Mouse (Mus musculus) myocyte (in vitro differentiated cells): ENCODE measurements around the gene Hnrnpdl. TPM values are rescaled to one million over a fixed set of nuclear protein-coding genes. Genes with fewer than 3 reads are reported as not detected.

ENCODE experiments used
- H3K27me3 ChIP-seq: one replicate; pipeline ENCODE4 v1.6.1; 2011; ENCODE audit not compliant: control insufficient read depth, insufficient read depth, insufficient read length
- H3K36me3 ChIP-seq: one replicate; pipeline ENCODE4 v1.6.1; 2011; ENCODE audit not compliant: control insufficient read depth, insufficient read depth
- H3K4me2 ChIP-seq: one replicate; pipeline ENCODE4 v1.6.1; 2011; ENCODE audit warnings: low read depth, control low read depth
- H3K4me3 ChIP-seq: one replicate; pipeline ENCODE4 v1.5.1; 2011; ENCODE audit warnings: mild to moderate bottlenecking, control low read depth, moderate library complexity
- H3K79me2 ChIP-seq: one replicate; pipeline ENCODE4 v1.6.1; 2011; ENCODE audit not compliant: control insufficient read depth, insufficient read depth
- H3ac ChIP-seq: one replicate; pipeline ENCODE4 v1.6.1; 2011; ENCODE audit not compliant: control insufficient read depth, insufficient read length
- CEBPB ChIP-seq: IDR thresholded peaks from 2 replicates; pipeline ENCODE4 v1.6.1; 2011; ENCODE audit warnings: mild to moderate bottlenecking, moderate library complexity; ENCODE audit not compliant: poor library complexity, insufficient read depth, severe bottlenecking
- E2F4 ChIP-seq: IDR thresholded peaks from one replicate; pipeline ENCODE4 v1.6.1; 2011; ENCODE audit warnings: mild to moderate bottlenecking, control low read depth, moderate library complexity; ENCODE audit not compliant: insufficient read depth
- MAX ChIP-seq: IDR thresholded peaks from one replicate; pipeline ENCODE4 v1.6.1; 2011; ENCODE audit warnings: low read depth, mild to moderate bottlenecking, control low read depth
- MYOD1 ChIP-seq, 3 experiments: IDR thresholded peaks; one replicate each; pipeline ENCODE4 v1.6.1; 2011; ENCODE audit warnings: control low read depth in 2 of 3, low read depth in 2 of 3, mild to moderate bottlenecking in 2 of 3, moderate library complexity in 1 of 3; ENCODE audit not compliant: insufficient read length in 2 of 3, control insufficient read depth in 1 of 3
- MYOG ChIP-seq, 3 experiments: IDR thresholded peaks; one replicate each; pipeline ENCODE4 v1.6.1; 2011; ENCODE audit warnings: control low read depth in 2 of 3, low read depth in 2 of 3, mild to moderate bottlenecking in 2 of 3; ENCODE audit not compliant: insufficient read length in 2 of 3, control insufficient read depth in 1 of 3, insufficient read depth in 1 of 3
- POLR2A ChIP-seq: IDR thresholded peaks from one replicate; pipeline ENCODE4 v1.6.1; 2011; ENCODE audit warnings: low read depth, mild to moderate bottlenecking, control low read depth, moderate library complexity; ENCODE audit not compliant: insufficient read length
- POLR2AphosphoS2 ChIP-seq: IDR thresholded peaks from one replicate; pipeline ENCODE4 v1.6.1; 2011; ENCODE audit warnings: low read depth, control low read depth; ENCODE audit not compliant: insufficient read length
- REST ChIP-seq: IDR thresholded peaks from one replicate; pipeline ENCODE4 v1.6.1; 2011; ENCODE audit warnings: mild to moderate bottlenecking, control low read depth, moderate library complexity; ENCODE audit not compliant: insufficient read depth, insufficient read length
- SRF ChIP-seq: IDR thresholded peaks from one replicate; pipeline ENCODE4 v1.6.1; 2011; ENCODE audit warnings: low read depth; ENCODE audit not compliant: control insufficient read depth, insufficient read length
- TCF12 ChIP-seq: IDR thresholded peaks from one replicate; pipeline ENCODE4 v1.6.1; 2011; ENCODE audit warnings: mild to moderate bottlenecking, control low read depth; ENCODE audit not compliant: poor library complexity, insufficient read depth, severe bottlenecking
- TCF3 ChIP-seq: IDR thresholded peaks from one replicate; pipeline ENCODE4 v1.6.1; 2011; ENCODE audit warnings: low read depth, control low read depth; ENCODE audit not compliant: insufficient read length
- USF1 ChIP-seq: IDR thresholded peaks from one replicate; pipeline ENCODE4 v1.6.1; 2011; ENCODE audit warnings: low read depth, mild to moderate bottlenecking, control low read depth, moderate library complexity
- polyA plus RNA-seq: library from polyadenylated mRNA; unstranded; fragments of >200 nt; fragmentation: generic; extraction: Trizol; gene quantifications from one replicate; pipeline ENCODE4 v1.2.1, GENCODE M21; 2012; ENCODE audit warnings: missing spikeins

The Hnrnpdl gene
- polyA plus RNA-seq, 1 experiment: 45.4 TPM

- Histone ChIP-seq H3K27me3 (no peaks in the 10 kb centered on the region), H3K4me3 (no peak overlapping the region), H3ac (no peak overlapping the region), H3K4me2 (no peak overlapping the region), H3K79me2 (peaks cover 4% of the 10 kb centered on the region), H3K36me3 (peaks cover 3% of the 10 kb centered on the region)
- TF ChIP-seq REST (no peak), MYOD1 (IDR thresholded peaks at IDR 0.05; ENCODE audit: control insufficient read depth in 1 of 3, insufficient read length in 2 of 3, low read depth in 2 of 3) (no peak), CEBPB (no peak), TCF12 (no peak), POLR2A (no peak), MYOG (IDR thresholded peaks at IDR 0.05; ENCODE audit: control insufficient read depth in 1 of 3, insufficient read depth in 1 of 3, insufficient read length in 2 of 3, low read depth in 2 of 3) (no peak), POLR2AphosphoS2 (no peak), SRF (no peak)
These were observed 19.3 kb upstream of the Hnrnpdl start for GRCm38 (mm10) chr5:100058729-100059128.

GRCm38 (mm10) chr5:100057461-100058209 lies 18.2 kb upstream of the Hnrnpdl start:
- Histone ChIP-seq H3K4me2 (no peak overlapping the region), H3K27me3 (no peaks in the 10 kb centered on the region), H3K36me3 (peaks cover 3% of the 10 kb centered on the region), H3K79me2 (peaks cover 9% of the 10 kb centered on the region), H3K4me3 (no peak overlapping the region), H3ac (no peak overlapping the region)
- TF ChIP-seq E2F4 (no peak), MAX (no peak), SRF (no peak), TCF12 (no peak), MYOG (IDR thresholded peaks at IDR 0.05; ENCODE audit: control insufficient read depth in 1 of 3, insufficient read depth in 1 of 3, insufficient read length in 2 of 3, low read depth in 2 of 3) (no peak), MYOD1 (IDR thresholded peaks at IDR 0.05; ENCODE audit: control insufficient read depth in 1 of 3, insufficient read length in 2 of 3, low read depth in 2 of 3) (no peak), CEBPB (no peak)

- H3K4me3 ChIP-seq: no peak overlapping the region
- H3K4me2 ChIP-seq: no peak overlapping the region
- H3ac ChIP-seq: no peak overlapping the region
- peaks cover 9% of the 10 kb centered on the region for H3K79me2 ChIP-seq
- no peaks in the 10 kb centered on the region for H3K36me3 ChIP-seq
- TF ChIP-seq MYOD1 (IDR thresholded peaks at IDR 0.05; ENCODE audit: control insufficient read depth in 1 of 3, insufficient read length in 2 of 3, low read depth in 2 of 3) (no peak), USF1 (no peak), TCF12 (no peak), TCF3 (no peak), SRF (no peak), POLR2A (no peak), MAX (no peak), REST (no peak), POLR2AphosphoS2 (no peak), E2F4 (no peak), CEBPB (no peak), MYOG (IDR thresholded peaks at IDR 0.05; ENCODE audit: control insufficient read depth in 1 of 3, insufficient read depth in 1 of 3, insufficient read length in 2 of 3, low read depth in 2 of 3) (no peak)
- no peaks in the 10 kb centered on the region for H3K27me3 ChIP-seq
These were observed 16.5 kb upstream of the Hnrnpdl start for GRCm38 (mm10) chr5:100055866-100056369.

- H3ac ChIP-seq: no peak overlapping the region
- H3K36me3 ChIP-seq: no peaks in the 10 kb centered on the region
- H3K27me3 ChIP-seq: no peaks in the 10 kb centered on the region
- no peak overlapping the region for H3K4me3 ChIP-seq
- no peak for TF ChIP-seq REST
- TF ChIP-seq USF1: no peak
- TF ChIP-seq TCF3: no peak
- no peak for TF ChIP-seq MAX
- TF ChIP-seq MYOD1 (IDR thresholded peaks at IDR 0.05; ENCODE audit: control insufficient read depth in 1 of 3, insufficient read length in 2 of 3, low read depth in 2 of 3): no peak
- no peak for TF ChIP-seq E2F4
- TF ChIP-seq MYOG (IDR thresholded peaks at IDR 0.05; ENCODE audit: control insufficient read depth in 1 of 3, insufficient read depth in 1 of 3, insufficient read length in 2 of 3, low read depth in 2 of 3): no peak
- TF ChIP-seq SRF: no peak
- no peak for TF ChIP-seq POLR2AphosphoS2
- no peak for TF ChIP-seq POLR2A
- TF ChIP-seq CEBPB: no peak
- no peak overlapping the region for H3K4me2 ChIP-seq
- peaks cover 12% of the 10 kb centered on the region for H3K79me2 ChIP-seq
These were observed 15.5 kb upstream of the Hnrnpdl start for GRCm38 (mm10) chr5:100054807-100055547.
